Mouse (Mus musculus) spleen, postnatal 14 days (tissue): ENCODE data around the gene H3f3a.

ENCODE experiments used
- DNase-seq, 2 experiments: peaks; one replicate each; pipeline ENCODE4 v3.0.0; 2021 to 2022; ENCODE audit warnings: low spot score in 2 of 2

The H3f3a gene

DNA sequence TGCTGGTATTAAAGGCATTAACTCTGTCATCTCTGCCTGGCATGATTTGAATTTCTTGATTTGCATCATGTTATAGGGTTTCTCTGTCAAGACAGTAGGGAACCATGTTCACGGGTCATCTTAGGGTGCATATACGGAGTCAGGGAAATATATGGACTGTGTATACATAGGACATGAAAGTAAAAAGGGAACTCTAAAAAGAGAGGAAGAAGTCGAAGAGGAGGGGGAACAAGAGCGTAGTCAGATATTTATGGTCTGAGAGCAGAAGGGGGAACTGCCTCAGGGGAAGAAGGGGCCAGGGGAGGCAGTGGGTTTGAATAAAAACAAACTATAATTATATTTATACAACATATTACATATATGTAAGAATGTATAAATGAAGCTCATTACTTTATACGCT lies 8.5 kb upstream of the H3f3a start:
- DNase-seq, result no peak

DNA sequence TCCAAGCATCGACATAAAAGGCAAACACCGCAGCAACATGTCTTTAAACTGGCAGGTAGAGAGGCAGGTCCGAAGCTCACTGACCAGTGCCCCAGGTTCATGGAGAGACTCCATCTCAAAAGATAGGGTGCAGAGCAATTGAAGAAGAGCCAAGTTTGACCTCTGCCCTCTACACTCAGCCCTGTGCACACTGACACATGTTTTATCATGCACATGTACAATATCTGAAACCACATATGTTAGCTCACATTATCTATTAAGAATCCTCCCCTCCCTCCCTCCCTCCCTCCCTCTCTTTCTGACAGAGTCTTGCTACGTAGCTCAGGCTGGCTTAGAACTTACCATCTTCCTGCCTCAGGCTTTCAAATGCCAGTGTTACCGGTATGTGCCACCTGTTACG lies 7.4 kb upstream of the H3f3a start:
- DNase-seq, result no peak

DNA sequence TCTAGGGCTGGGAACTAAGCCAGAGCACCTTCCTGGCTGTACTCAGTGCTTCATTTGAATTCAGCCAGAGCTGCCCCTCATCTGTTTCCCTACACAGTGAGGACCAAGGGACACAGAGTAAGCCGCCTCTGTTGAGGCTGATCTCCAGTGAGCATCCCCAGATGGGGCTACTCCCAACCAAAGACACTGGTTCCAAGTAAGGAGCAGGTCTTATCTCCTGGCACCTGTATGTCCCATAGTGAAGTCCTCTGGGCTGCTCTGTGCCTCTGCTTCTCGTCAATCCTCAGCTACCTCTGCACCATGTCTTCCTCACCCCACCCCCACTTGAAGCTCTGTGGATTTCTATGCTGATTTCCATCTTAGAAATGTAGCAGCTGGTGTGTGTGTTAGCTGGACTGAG lies 4.3 kb upstream of the H3f3a start:
- no peak for DNase-seq

DNA sequence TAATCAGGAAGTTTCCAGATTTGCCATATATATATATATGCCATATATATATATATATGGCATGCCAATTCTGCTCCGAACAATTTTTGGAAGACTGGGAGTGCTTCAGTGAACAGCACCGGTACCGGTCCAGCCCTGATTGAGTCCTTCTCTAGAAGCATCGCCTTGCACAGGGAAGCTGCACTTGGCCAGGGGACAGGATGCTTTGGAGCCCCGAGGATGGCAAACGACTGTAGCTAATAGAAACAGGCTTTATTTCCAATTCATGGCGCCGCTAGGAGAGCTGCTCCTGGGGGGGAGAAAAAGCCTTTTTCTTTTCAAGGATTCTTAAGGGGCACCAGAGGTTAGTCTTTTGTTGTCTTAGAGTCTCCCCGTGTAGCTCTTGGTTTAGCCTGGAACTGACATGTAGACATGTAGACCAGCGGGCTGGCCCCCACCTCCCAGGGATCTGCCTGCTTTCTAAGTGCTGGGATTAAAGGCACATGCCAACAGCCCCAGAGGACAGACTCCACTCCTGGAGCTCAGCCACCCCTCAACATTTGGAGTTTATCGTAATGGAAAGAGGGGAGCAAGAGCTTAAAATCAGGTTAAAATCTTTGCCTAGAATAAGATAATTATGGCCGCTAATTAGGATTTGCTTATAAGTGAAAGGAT lies 1.8 kb upstream of the H3f3a start:
- no peak for DNase-seq

DNA sequence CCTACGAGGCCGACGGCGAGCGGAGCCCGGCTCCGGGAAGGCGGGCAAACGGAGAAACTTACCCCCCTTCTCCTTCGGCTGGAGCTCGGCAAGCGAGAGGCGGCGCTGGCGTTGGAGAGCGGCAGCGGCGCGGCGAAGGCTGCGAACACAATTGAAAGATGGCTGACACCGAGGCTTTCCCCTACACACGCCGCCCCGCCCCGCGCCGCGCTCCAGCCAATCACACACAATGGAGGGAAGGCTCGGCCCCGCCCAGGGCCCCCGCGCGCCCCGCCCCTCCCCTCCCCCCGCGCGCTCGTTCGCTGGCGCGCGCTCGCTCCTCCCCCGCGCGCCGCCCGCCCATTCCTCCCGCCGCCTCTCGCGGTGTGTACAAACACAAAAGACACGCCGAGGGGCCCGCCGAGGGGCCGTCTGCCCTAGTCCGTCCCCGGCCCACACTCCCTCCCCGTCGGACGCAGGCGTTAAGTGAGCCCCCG lies 296 bp downstream of the H3f3a start:
- DNase-seq, result peak; percentile 93 to 94

DNA sequence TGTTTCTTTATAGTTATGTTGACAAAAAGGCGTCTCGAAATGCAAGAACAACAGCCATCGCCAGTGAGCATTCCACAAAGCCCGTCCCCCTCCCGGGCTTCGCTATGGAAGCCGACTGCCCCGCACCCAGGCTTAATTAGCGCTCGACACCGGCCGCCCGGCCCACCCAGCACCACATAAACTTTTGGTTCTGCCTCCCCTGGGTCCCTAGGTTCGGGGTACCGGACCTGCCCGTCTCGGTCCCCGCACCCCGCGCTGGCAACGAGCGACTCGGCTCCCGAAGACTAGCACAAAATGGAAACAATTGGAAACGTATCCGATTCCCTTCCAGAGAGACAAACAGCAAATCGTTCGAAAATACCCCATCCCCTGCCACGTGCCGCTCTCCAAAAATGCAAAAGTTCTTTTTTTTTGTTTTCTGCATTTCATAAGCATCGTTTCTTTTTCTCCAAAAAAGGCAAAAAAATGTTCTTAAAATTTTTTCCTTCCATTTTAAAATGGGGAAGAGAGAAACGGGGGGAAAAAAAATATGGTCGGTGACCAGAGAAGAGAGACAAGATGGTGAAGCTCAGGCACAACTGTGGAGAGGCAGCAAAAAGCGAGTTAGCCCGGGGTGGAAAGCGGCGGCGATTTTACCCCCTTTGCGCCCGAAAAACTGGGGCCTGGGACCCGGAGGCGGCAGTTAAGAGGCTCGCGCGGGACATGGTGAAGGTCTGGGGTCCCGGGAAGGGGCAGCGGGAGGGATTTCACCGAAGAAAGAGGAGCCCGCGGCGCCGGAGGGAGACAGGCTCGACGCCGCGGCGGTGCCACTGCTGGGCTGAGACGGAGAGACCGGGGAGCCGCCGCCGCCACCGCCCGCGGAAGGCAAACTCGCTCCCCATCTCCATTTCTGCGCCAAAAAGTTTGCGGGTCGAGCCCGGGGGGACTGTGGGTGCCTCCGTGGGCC lies 1.0 kb downstream of the H3f3a start:
- peak; percentile 31 to 43 for DNase-seq

DNA sequence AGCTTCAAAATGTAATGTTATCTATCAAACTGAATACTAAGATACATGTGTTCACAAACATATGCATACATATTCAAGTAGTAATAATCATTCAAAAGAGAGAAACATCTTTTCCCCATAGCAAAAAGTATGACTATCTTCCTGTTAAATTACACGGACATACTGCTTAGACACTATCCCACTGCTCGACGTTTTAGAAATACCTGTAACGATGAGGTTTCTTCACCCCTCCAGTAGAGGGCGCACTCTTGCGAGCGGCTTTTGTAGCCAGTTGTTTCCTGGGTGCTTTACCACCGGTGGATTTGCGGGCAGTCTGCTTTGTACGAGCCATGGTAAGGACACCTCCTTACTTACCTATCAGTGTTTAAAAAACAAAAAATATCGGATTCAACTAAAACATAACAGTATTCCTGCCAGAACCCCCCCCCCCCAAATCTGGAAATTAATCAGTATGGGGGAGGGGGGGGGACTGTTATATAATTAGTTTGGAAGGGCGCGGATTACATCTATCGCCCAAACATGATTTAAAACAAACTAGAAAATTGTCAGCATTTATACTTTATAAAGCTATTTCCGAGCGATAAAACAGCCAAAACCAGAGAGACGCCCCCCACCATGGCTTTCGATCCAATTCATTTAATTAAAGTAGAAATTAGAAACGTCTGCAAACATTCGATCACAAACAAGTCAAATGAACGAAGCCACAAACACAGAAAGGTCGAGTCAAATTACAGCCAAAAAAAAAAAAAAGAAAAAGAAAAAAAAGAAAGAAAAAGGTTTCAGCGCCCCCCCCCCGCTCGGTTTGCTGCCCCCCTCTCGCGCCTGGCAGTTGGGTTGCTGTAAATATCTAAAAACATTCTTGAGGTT lies 1.9 kb downstream of the H3f3a start:
- DNase-seq, result no peak

DNA sequence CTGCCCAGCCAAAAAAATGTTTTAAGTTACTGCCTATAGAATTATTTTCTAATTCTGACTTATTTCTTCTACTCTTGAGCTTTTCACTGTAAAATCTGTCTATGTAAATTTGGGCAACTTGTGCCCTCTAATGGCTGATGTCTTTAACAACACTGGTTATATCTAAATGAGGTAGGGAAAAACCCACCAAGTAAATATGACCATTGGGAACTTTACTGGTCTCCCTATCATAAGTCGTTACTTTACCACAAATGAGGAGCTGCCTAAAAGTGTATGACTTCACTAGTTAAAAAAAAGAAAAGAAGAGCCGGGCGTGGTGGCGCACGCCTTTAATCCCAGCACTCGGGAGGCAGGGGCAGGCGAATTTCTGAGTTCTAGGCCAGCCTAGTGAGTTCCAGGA lies 2.8 kb downstream of the H3f3a start:
- DNase-seq, result no peak

DNA sequence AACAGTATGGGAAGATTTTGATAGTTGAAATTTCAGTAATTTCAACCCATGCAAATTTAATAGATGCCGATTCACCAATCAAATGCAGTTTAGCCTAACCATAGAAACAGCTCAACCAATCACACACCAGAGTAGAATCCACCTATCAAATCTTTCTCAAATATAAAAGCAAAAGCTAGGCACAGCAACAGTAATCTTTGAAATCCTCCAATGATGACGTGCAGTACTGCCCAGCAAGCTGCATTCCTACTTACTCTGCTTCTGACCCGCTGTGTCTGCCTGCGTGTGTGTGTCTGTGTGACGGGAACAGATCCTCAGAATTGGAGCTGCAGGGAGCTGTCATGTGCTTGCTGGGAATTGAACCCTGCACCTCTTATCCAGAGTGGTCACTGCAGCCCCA lies 4.9 kb downstream of the H3f3a start:
- DNase-seq, result no peak

DNA sequence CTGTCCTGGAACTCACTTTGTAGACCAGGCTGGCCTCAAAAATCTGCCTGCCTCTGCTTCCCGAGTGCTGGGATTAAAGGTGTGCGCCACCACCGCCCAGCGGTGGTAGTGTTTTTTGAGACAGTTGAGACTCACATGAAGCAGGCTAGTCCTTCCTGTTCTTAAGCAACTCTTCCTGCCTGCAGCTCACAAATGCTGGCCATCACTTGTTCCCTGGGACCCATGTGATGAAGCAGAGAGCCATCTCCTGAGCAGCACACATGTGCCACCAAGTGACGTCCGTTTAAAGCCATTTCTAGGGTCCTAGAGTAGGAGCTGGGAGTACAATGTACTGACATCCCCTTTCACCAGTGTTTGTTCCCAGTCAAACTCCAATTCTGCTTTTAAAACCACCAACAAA lies 9.9 kb downstream of the H3f3a start:
- DNase-seq, result no peak

DNA sequence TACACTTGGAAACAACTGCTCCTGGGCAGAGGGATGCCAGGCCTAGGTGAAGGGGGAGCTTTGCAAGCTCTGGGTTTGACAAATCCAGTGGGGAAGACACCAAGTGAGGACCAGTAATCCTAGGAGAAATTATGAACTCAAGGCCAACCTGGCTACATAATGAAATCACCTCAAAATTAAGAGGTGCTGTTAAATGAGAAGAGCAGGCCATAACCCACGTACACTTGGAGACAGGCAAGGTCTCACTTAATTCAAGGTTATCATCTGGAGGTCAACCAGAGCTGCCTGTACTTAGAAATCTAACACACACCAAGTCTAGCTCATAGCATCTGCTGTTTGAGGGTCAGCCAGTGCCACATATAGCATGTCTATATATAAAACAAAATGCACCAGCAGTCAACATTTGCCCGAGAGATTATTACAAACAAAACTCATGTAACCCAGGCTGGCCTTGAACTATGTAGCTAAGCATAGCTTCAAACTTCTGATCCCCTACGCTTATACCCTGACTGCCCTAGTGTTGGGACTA lies 12.2 kb downstream of the H3f3a start:
- DNase-seq, result no peak

DNA sequence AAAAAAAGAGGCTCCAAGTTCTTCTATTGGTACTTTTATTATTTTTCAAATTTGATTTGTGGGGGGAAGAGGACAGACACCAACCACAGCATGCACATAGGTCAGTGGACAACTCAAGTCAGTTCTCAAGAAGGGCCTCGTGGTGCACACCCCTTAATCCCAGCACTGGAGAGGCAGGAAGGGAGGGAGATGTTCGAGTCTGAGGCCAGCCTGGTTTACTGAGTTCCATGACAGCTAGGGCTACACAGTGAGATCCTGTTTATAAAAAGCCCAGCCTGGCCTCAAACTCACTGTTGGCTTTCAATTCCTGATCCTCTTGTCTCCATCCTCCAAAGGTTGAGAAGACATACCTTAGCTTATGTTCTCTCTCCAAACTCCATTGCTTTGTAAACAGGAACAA lies 12.9 kb downstream of the H3f3a start:
- DNase-seq, result no peak

DNA sequence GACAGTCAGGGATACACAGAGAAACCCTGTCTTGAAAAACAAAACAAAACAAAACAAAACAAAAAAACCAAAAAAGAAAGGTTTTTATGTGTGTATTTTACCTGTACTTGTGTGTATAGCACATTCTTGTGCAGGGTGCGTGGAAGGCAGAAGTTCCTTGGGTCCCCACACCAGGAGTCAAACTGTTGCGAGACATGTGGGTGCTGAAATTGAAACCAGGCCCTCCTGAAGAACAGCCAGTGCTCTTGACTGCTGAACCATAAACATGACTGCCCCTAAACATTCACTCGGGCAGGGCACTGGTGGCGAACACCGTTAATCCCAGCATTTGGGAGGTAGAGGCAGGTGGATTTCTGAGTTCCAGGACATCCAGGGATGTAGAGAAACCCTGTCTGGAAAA lies 13.7 kb downstream of the H3f3a start:
- DNase-seq, result no peak

DNA sequence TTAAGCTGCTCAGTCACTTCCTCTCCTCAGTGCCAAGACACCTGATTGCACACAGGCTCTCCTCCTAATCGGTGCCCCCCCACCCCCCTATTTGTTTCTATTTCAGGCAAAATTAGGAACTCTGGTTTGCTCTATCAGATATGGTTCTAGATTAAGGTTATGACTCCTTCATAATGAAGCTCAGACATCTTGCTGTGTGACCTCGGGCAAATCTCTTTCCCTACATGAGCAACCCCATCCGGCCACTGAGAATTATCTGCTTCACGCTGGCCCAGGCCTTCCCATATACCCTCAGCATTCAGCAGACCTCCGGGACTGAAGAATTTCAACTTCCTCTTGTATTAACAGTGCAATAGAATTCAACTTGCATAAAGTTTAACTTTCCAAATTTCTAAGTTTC lies 14.5 kb downstream of the H3f3a start:
- DNase-seq, result no peak

DNA sequence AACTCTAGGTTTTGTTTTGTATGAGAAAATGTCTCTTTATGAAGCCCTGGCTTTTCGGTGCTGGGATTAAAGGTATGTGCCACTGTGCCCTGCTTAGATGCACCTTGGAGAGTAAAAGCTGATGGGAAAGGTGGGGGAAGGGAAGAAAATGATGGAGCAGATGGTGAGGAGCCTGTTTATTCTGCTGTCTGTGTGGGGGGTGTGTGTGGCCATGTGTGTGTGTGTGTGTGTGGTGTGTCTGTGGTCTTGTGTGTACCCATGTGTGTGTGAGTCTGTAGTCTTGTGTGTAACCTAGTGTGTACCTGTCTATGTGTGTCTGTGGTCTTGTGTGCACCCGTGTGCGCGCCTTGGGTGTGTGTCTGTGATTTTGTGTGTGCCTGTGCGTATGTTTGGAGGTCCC lies 15.1 kb downstream of the H3f3a start:
- no peak for DNase-seq

DNA sequence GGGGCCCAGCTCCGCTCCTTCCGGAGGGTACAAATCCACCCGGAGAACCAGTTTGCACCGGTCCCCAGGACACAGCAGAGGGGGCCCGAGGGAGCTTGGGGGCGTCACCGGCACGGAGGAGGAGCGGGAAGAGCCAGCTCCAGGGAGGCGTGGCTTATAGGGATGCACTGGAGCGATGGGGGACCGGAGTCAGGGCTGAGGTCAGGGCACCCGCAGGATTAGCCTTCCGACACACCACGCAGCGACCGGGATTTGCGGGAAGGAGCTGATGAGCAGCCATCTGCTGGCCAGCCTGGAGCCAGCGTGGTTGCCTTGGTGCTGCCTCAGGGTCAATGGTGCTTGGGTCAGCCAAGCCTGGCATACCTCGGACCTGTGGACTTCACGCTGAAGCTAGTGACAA lies 19.6 kb downstream of the H3f3a start:
- DNase-seq, result no peak

DNA sequence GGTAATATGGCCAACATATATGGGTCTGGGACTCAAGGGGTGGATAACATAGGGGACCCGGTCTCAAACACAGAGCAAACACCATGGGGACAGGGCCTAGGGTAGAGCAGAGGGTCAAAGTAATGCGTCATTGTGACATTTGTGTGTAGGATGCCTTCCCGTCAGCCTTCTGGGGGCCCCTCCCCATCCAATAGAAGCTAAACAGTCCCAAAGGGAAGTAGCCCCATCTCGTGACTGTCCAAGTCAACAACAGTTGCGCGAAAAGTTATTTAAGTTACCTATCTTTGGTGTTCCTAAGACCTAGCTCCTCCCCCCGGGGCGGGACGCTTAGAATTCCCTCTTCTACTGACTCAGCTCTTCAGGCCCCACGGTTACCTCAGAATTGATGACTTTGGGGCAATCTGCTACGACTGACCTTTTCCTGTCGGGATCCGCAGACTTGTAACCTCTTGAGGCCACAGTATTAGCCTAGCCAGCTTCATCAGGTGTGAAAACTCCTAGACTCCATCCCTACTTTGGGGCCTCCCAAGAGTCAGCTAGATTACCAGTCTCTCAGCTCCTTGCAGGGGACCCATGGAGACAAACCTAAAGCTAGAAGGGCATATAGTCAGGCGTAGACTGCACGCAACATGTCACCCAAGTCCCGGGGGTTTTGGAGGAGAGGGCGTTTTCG lies 20.2 kb downstream of the H3f3a start:
- no peak for DNase-seq

DNA sequence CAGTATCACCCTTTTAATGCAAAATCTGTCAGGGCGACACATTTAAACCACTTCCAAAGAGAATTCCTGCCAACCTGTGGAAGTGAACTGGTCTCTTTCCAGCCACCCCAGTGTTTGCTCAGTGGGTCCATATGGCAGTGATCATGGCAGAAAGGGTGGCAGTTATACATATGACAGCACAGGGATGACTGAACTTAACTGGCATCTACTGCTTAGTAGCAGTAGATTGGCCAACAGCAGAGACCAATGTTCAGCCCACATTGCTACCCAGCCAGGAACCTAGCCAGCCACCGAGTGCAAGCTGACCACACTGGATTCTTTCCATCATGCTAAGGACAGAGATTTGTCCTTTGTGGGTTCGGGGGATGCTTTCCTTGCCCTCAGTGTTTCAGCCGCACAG lies 20.9 kb downstream of the H3f3a start:
- DNase-seq, result no peak

DNA sequence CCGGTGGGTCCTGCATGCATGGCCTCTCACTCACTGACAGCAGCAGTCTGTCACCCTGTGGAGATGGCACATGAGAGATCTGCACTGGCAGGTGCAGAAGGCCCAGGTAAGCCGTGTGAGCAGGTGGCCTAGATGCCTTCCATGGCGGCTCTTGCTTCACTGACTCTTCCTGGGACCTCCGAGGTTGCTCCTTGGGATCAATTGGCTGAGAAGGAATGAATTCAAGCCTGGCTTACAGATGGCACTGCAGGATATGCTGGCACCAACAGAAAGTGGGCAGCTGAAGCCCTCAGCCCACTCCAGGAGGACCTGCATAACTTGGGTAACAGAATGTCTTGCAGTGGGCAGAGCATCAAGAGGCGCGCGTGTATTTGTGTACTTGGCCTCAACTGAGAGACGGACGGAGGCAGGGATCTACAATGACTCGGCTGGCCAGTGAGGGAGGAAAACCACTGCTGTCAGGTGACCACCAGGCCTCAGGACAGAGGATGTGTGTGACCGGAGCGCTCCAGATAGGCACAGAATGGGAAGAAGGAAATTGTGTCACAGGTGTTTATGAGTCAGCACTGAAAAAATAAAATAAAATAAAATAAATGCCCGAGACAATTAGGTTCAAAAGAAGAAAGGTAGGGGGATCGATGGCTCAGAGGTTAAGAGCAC lies 21.8 kb downstream of the H3f3a start:
- DNase-seq, result no peak

DNA sequence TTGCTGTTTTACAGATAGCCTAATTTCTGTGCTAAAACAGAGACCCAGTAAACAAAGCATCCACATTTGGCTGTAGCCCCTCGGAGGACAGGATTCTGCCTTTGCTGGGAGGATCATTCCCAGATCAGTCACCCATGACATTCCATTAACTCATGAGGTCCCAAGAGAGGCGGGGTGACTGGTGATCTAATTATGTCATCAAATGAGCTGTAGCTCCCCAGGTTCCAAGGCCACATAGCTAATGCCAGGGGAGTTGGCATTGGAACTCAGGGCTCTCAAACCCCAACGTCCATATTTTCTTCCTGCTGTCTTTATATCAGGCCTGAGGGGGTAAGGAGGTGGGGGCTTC lies 30.2 kb downstream of the H3f3a start:
- no peak for DNase-seq
